Mouse (Mus musculus) lung, postnatal 0 days (tissue): Measurements from ENCODE around the gene Ifih1.
A peak's percentile ranks its signal among the peaks of the same experiment; 100 is the strongest.

Source experiments
- CTCF ChIP-seq: IDR thresholded peaks from 2 replicates; pipeline ENCODE4 v1.5.1; 2016; ENCODE audit warnings: antibody characterized with exemption, mild to moderate bottlenecking
- EP300 ChIP-seq: IDR thresholded peaks from 2 replicates; pipeline ENCODE4 v1.6.1; 2016; ENCODE audit warnings: antibody characterized with exemption, mild to moderate bottlenecking, control low read depth

DNA sequence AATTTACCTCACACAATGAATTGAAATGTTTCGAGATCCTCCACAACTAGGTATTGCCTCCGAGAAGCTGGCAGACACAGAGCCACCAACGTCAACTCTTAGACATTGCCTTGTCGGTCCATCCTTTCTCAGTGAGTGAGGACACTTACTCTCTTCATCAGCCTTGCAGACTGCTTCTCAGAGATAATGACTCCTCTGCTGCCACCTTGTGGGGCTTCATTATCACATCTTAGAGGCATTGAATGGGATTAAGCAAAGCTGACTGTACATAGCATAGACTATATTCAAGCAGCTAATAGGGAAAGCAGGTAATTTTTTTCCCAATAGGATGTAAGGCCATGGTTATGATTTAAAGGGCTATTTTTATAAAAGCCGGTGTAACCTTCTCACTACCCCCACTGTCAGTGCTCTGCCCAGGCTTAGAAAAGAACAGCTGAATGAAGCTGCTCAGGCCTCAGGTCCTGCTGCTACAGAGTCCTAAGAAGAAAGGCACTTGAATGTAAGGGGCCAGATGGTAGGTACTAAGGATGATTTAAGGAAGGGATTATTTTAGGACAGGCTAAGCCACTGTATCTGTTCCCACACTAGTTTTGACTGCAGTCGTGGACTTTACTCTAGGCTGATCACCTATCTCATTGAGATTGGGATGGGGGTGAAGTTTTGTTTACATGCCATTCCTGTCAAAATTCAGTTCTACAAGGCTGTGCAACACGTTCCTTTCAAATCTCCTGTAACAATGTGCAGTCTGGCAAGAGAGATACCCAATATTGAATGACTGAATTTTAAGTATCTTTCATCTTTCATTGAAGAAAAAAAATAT is 8.7 kb upstream of the Ifih1 start:
- TF ChIP-seq CTCF: peak; percentile 67
- no peak for TF ChIP-seq EP300
